8 mouse cellular contexts compared by ENCODE assay signal in genomic region chr10:37138778-37139442, GRCm38 (mm10). TPM values are rescaled to one million over a fixed set of nuclear protein-coding genes. Genes with fewer than 3 reads are reported as not detected.
A peak's percentile ranks its signal among the peaks of the same experiment; 100 is the strongest.
DNase-seq lines count a peak whose midpoint lies in the region; ATAC-seq lines count a peak whose summit lies in the region.

Gene Marcks (minus strand): TSS chr10:37138920.

- H3K27me3 ChIP-seq in embryonic facial prominence, embryonic 13.5 days, result no peaks in the 10 kb centered on the region
- no peaks in the 10 kb centered on the region for H3K27me3 ChIP-seq in limb, embryonic 12.5 days
- H3K27me3 ChIP-seq in midbrain, embryonic 14.5 days (ENCODE audit: control insufficient read depth, insufficient read depth, low read length), result no peaks in the 10 kb centered on the region

- H3K27ac ChIP-seq in embryonic facial prominence, embryonic 13.5 days, result peak within 1 kb of the TSS; percentile 100
- peak within 1 kb of the TSS; percentile 99 for H3K27ac ChIP-seq in limb, embryonic 12.5 days
- H3K27ac ChIP-seq in midbrain, embryonic 14.5 days (replicated peaks; ENCODE audit: low read depth, low read length), result peak within 1 kb of the TSS; percentile 100

- peak; percentile 87 for DNase-seq in 3134 (ENCODE audit: extremely low read depth, insufficient read length, low spot score)
- peak; percentile 90 for DNase-seq in adrenal gland, postnatal 14 days
- DNase-seq in heart, adult 8-10 months (ENCODE audit: low spot score), result peak; percentile 87
- peak; percentile 65 to 79 for DNase-seq in kidney, adult 8-10 months
- DNase-seq in midbrain, embryonic 14.5 days, result peak; percentile 98
- peak; percentile 72 to 84 for DNase-seq in spleen, adult 18-20 months

- ATAC-seq in embryonic facial prominence, embryonic 13.5 days (ENCODE audit: insufficient number of reproducible peaks, insufficient read depth, low FRiP score, low TSS enrichment, low read depth), result peak; percentile 62; the same call in 1 of the 2 replicates
- peak; percentile 37 for ATAC-seq in limb, embryonic 12.5 days (ENCODE audit: insufficient number of reproducible peaks, insufficient read depth, low FRiP score, low TSS enrichment, low read depth)
- peak; percentile 78 for ATAC-seq in midbrain, embryonic 14.5 days (ENCODE audit: low FRiP score, low TSS enrichment)

- no peaks in the 10 kb centered on the region for H3K9me3 ChIP-seq in embryonic facial prominence, embryonic 13.5 days
- H3K9me3 ChIP-seq in limb, embryonic 12.5 days, result no peaks in the 10 kb centered on the region
- no peaks in the 10 kb centered on the region for H3K9me3 ChIP-seq in midbrain, embryonic 14.5 days (ENCODE audit: control insufficient read depth, low read length)

- peaks cover 11% of the 10 kb centered on the region for H3K4me1 ChIP-seq in embryonic facial prominence, embryonic 13.5 days
- H3K4me1 ChIP-seq in limb, embryonic 12.5 days (replicated peaks), result peaks cover 7% of the 10 kb centered on the region
- H3K4me1 ChIP-seq in midbrain, embryonic 14.5 days (ENCODE audit: control insufficient read depth, insufficient read depth, low read length), result peaks cover 16% of the 10 kb centered on the region

- H3K36me3 ChIP-seq in embryonic facial prominence, embryonic 13.5 days, result peaks cover 21% of the 10 kb centered on the region
- H3K36me3 ChIP-seq in limb, embryonic 12.5 days, result peaks cover 21% of the 10 kb centered on the region
- peaks cover 24% of the 10 kb centered on the region for H3K36me3 ChIP-seq in midbrain, embryonic 14.5 days (ENCODE audit: control insufficient read depth, insufficient read depth, low read length)

- H3K4me3 ChIP-seq in embryonic facial prominence, embryonic 13.5 days, result peak within 1 kb of the TSS; percentile 95
- peak within 1 kb of the TSS; percentile 98 for H3K4me3 ChIP-seq in limb, embryonic 12.5 days (replicated peaks)
- peak within 1 kb of the TSS; percentile 99 for H3K4me3 ChIP-seq in midbrain, embryonic 14.5 days (replicated peaks; ENCODE audit: low read depth, low read length)

- H3K9ac ChIP-seq in embryonic facial prominence, embryonic 13.5 days, result peak within 1 kb of the TSS; percentile 100
- peak within 1 kb of the TSS; percentile 100 for H3K9ac ChIP-seq in limb, embryonic 12.5 days (replicated peaks)
- H3K9ac ChIP-seq in midbrain, embryonic 14.5 days (replicated peaks; ENCODE audit: low read length), result peak within 1 kb of the TSS; percentile 100

- H3K4me2 ChIP-seq in embryonic facial prominence, embryonic 13.5 days, result peak within 1 kb of the TSS; percentile 80
- H3K4me2 ChIP-seq in limb, embryonic 12.5 days, result peak within 1 kb of the TSS; percentile 76
- peak within 1 kb of the TSS; percentile 67 for H3K4me2 ChIP-seq in midbrain, embryonic 14.5 days (ENCODE audit: low read length)

- WGBS in embryonic facial prominence, embryonic 13.5 days, result under 1% methylated on average over 39 of the region's 39 CpGs
- WGBS in limb, embryonic 12.5 days, result under 1% methylated on average over 39 of the region's 39 CpGs
- under 1% methylated on average over 39 of the region's 39 CpGs for WGBS in midbrain, embryonic 14.5 days

RNA-seq across cellular contexts. Expression of gene Marcks, which starts in this region (rescaled TPM):
- 83.8 and 85.5 TPM in 2 replicates for total RNA-seq in adrenal gland, postnatal 14 days (2021)
- polyA plus RNA-seq in embryonic facial prominence, embryonic 13.5 days (2015; fragmentation: Nextera tagmentation; extraction: Ambion mirVana), result 215 and 245 TPM in 2 replicates
- 10 to 100 TPM; 20.7 to 32.9 (median 27.6) TPM for total RNA-seq in heart, adult 8-10 months (2022)
- 182 and 199 TPM in 2 replicates for polyA plus RNA-seq in limb, embryonic 12.5 days (2016; fragmentation: Nextera tagmentation; extraction: Ambion mirVana)
- 403 and 415 TPM in 2 replicates for polyA plus RNA-seq in midbrain, embryonic 14.5 days (2014; fragmentation: Nextera tagmentation; extraction: Ambion mirVana)

Comparison
In these comparisons a context has a peak if more than half of its experiments do, and no peak if none do; other contexts are left out.
1. Peak in every context shown above with its lines: DNase-seq, ATAC-seq, H3K4me3 ChIP-seq and H3K27ac ChIP-seq.